Mouse (Mus musculus) layer of hippocampus, postnatal 36 days (tissue): ENCODE results near the gene Tmem126b. TPM values are rescaled to one million over a fixed set of nuclear protein-coding genes. Genes with fewer than 3 reads are reported as not detected.

Experiments
- DNase-seq, 2 experiments: peaks; one replicate each; pipeline ENCODE4 v3.0.0; 2022
- total RNA-seq, 2 experiments: library from RNA; stranded (reverse); gene quantifications; 2 replicates each; pipeline ENCODE4 v1.2.3; 2021

Gene Tmem126b
- total RNA-seq, 2 experiments from 2014 or later = 26.2 to 27.8 TPM

- peak; percentile 73 to 76 for DNase-seq
Measured at GRCm38 (mm10) chr7:90426020-90427001, 49.5 kb downstream of the Tmem126b start, which contains the start of gene Ccdc89. Ccdc89 (plus strand) TSS chr7:90426577.

Other genes with a start within 250 kb of the Tmem126b start
- not detected for gene Ccdc83, start 210.2 kb downstream of the Tmem126b start, total RNA-seq
- gene Sytl2, start 173.7 kb downstream of the Tmem126b start, total RNA-seq = 10 to 100 TPM; 30.9 to 40.5 TPM
- under 1 TPM; 0.47 to 0.58 TPM for gene Ccdc89, start 49.4 kb downstream of the Tmem126b start, total RNA-seq
- 10 to 100 TPM; 89.8 to 90.9 TPM for gene Crebzf, start 33.3 kb downstream of the Tmem126b start, total RNA-seq
- gene Tmem126a, start 18.8 kb downstream of the Tmem126b start, total RNA-seq = 10 to 100 TPM; 37.7 to 43.9 TPM
- gene Dlg2, start 671 bp upstream of the Tmem126b start, total RNA-seq = 100 to 1,000 TPM; 266 to 283 TPM